Mouse (Mus musculus) midbrain, embryonic 13.5 days (tissue): ENCODE results near the gene Matn1. TPM values are rescaled to one million over a fixed set of nuclear protein-coding genes. Genes with fewer than 3 reads are reported as not detected.

ENCODE experiments used
- ATAC-seq: fragments of 200-750 bp; cut with Nextera tagmentation; 2 replicates; pipeline ENCODE4 v1.8.0; 2017; ENCODE audit warnings: mild to moderate bottlenecking, moderate TSS enrichment, moderate library complexity
- H3K27ac ChIP-seq: fragments of 300-500 bp; sonication (generic); 2 replicates; pipeline ENCODE4 v1.5.1; 2015; ENCODE audit warnings: inconsistent platforms, mild to moderate bottlenecking, moderate library complexity
- H3K27me3 ChIP-seq: fragments of 300-500 bp; sonication (generic); 2 replicates; pipeline ENCODE4 v1.6.1; 2015; ENCODE audit warnings: mild to moderate bottlenecking, inconsistent platforms
- H3K36me3 ChIP-seq: fragments of 300-500 bp; sonication (generic); 2 replicates; pipeline ENCODE4 v1.6.1; 2015; ENCODE audit warnings: mild to moderate bottlenecking, inconsistent platforms
- H3K4me1 ChIP-seq: fragments of 300-500 bp; sonication (generic); replicated peaks from 2 replicates; pipeline ENCODE4 v1.6.1; 2015; ENCODE audit warnings: inconsistent platforms
- H3K4me2 ChIP-seq: fragments of 300-500 bp; sonication (generic); replicated peaks from 2 replicates; pipeline ENCODE4 v1.6.1; 2015; ENCODE audit warnings: moderate library complexity, mild to moderate bottlenecking, inconsistent platforms
- H3K4me3 ChIP-seq: fragments of 300-500 bp; sonication (generic); replicated peaks from 2 replicates; pipeline ENCODE4 v1.5.1; 2015; ENCODE audit warnings: mild to moderate bottlenecking, inconsistent platforms
- H3K9ac ChIP-seq: fragments of 300-500 bp; sonication (generic); replicated peaks from 2 replicates; pipeline ENCODE4 v1.6.1; 2015; ENCODE audit warnings: mild to moderate bottlenecking, inconsistent platforms
- H3K9me3 ChIP-seq: fragments of 300-500 bp; sonication (generic); 2 replicates; pipeline ENCODE4 v1.6.1; 2016; ENCODE audit warnings: mild to moderate bottlenecking, inconsistent platforms
- WGBS: fragments of 180-500 bp; shearing (Covaris S2); methylation state at CpG from one replicate; pipeline ENCODE4 v1.1.7; 2015; 5-methylcytosine and 5-hydroxymethylcytosine counted together
- polyA plus RNA-seq: library from polyadenylated mRNA; unstranded; fragments of >200 nt; fragmentation: Nextera tagmentation; extraction: Ambion mirVana; gene quantifications from 2 replicates; pipeline ENCODE4 v1.2.1, GENCODE M21; 2015

Gene Matn1
- polyA plus RNA-seq = 0.13 TPM in 1 of 2 replicates, not detected in the other

- Histone ChIP-seq H3K9me3 (no peaks in the 10 kb centered on the region), H3K27ac (no peak within 1 kb of the TSS), H3K36me3 (no peaks in the 10 kb centered on the region), H3K4me1 (no peaks in the 10 kb centered on the region), H3K27me3 (peaks cover 7% of the 10 kb centered on the region; the same call in 1 of the 2 replicates), H3K9ac (no peak within 1 kb of the TSS), H3K4me2 (no peak within 1 kb of the TSS), H3K4me3 (no peak within 1 kb of the TSS)
- 50% methylated on average over 6 of the region's 6 CpGs for WGBS
- ATAC-seq = no peak
Measured at GRCm38 (mm10) chr4:130944112-130944511, at the start of gene Matn1. Matn1 (plus strand) TSS chr4:130944385.

- peaks cover 4% of the 10 kb centered on the region; the same call in 1 of the 2 replicates for H3K27me3 ChIP-seq
- H3K4me1 ChIP-seq = 0 out of 2 replicates have a peak, but pooled peaks cover 6% of the 10 kb centered on the region
- H3K4me2 ChIP-seq = no peak overlapping the region
- 91% methylated on average over 6 of the region's 6 CpGs for WGBS
- no peak for ATAC-seq
- H3K4me3 ChIP-seq = no peak overlapping the region
- H3K27ac ChIP-seq = no peak overlapping the region
- no peaks in the 10 kb centered on the region for H3K9me3 ChIP-seq
- H3K36me3 ChIP-seq = no peaks in the 10 kb centered on the region
- no peak overlapping the region for H3K9ac ChIP-seq
Measured at GRCm38 (mm10) chr4:130895701-130896100, 48.5 kb upstream of the Matn1 start.

DNA sequence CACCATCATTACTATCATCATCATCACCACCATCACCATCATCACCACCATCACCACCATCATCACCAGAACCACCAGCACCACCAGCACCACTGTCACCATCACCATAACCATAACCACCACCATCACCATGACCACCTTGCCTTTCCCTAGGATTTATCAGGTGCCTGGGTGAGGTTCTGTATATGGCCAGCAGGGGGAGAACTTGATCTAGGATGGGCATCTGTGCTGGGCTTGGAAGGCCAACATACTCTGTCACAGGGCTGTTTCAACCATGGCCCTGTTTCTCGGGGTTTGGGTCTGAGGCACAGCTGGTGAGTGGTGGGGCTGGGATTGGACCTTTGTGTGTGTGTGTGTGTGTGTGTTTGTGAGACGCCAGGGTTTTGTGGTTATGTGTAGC is 47.8 kb upstream of the Matn1 start:
- Histone ChIP-seq H3K4me1 (0 out of 2 replicates have a peak, but pooled peaks cover 6% of the 10 kb centered on the region), H3K27ac (no peak overlapping the region), H3K27me3 (peaks cover 4% of the 10 kb centered on the region; the same call in 1 of the 2 replicates), H3K9me3 (no peaks in the 10 kb centered on the region), H3K9ac (no peak overlapping the region), H3K4me3 (no peak overlapping the region), H3K36me3 (no peaks in the 10 kb centered on the region), H3K4me2 (no peak overlapping the region)
- 87% methylated on average over 2 of the region's 2 CpGs for WGBS
- no peak for ATAC-seq

GRCm38 (mm10) chr4:130899383-130899781 is 44.8 kb upstream of the Matn1 start:
- no peaks in the 10 kb centered on the region for H3K9me3 ChIP-seq
- no peaks in the 10 kb centered on the region for H3K27me3 ChIP-seq
- H3K4me3 ChIP-seq = no peak overlapping the region
- H3K27ac ChIP-seq = no peak overlapping the region
- no peak overlapping the region for H3K9ac ChIP-seq
- no peaks in the 10 kb centered on the region for H3K36me3 ChIP-seq
- ATAC-seq = no peak
- H3K4me1 ChIP-seq = peaks cover 12% of the 10 kb centered on the region
- no peak overlapping the region for H3K4me2 ChIP-seq
- 58% methylated on average over 3 of the region's 3 CpGs for WGBS

DNA sequence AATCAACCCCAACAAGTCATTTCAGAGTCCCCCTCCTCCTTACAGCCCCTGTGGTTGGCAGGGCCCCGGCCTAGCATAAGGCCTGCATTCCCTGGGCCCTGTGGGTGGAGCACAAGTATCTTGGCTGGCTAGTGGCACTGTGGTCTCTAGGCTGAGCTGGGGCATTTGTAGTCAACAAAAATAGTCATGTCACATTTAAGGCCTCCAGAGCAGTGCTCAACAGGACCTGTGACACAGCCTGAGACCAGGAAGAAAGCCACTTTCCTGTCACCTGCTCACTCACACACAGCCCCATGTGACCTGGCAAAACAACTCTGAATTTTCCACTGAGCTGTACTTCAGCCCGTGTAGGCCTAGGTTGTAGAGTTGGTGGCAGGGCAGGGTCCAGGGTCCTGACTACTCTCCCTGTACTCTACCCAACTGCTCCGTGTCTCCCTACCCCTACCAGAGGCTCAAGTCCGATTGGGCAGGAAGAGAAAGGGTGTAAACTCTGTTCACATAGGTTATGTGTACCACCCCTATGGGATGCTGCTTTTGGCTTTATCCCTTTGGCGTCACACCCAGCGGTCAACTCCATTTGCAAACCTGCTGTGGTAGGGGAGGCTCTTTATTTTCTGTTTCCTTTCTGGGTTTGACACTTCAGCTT is 44.3 kb upstream of the Matn1 start:
- Histone ChIP-seq H3K4me2 (no peak overlapping the region), H3K9me3 (no peaks in the 10 kb centered on the region), H3K9ac (no peak overlapping the region), H3K36me3 (no peaks in the 10 kb centered on the region), H3K27me3 (no peaks in the 10 kb centered on the region), H3K4me3 (no peak overlapping the region), H3K27ac (no peak overlapping the region), H3K4me1 (peaks cover 17% of the 10 kb centered on the region)
- 83% methylated on average over 6 of the region's 6 CpGs for WGBS
- no peak for ATAC-seq

- H3K9ac ChIP-seq = no peak overlapping the region
- WGBS = 86% methylated on average over 7 of the region's 7 CpGs
- H3K27ac ChIP-seq = no peak overlapping the region
- H3K4me1 ChIP-seq = peaks cover 24% of the 10 kb centered on the region
- H3K36me3 ChIP-seq = no peaks in the 10 kb centered on the region
- ATAC-seq = no peak
- H3K4me3 ChIP-seq = no peak overlapping the region
- no peaks in the 10 kb centered on the region for H3K9me3 ChIP-seq
- H3K4me2 ChIP-seq = no peak overlapping the region
- no peaks in the 10 kb centered on the region for H3K27me3 ChIP-seq
Measured at GRCm38 (mm10) chr4:130900746-130901145, 43.4 kb upstream of the Matn1 start.

GRCm38 (mm10) chr4:130902289-130902781 is 41.9 kb upstream of the Matn1 start:
- Histone ChIP-seq H3K36me3 (no peaks in the 10 kb centered on the region), H3K9ac (no peak overlapping the region), H3K4me1 (peaks cover 30% of the 10 kb centered on the region), H3K27me3 (no peaks in the 10 kb centered on the region), H3K9me3 (no peaks in the 10 kb centered on the region), H3K4me2 (no peak overlapping the region), H3K4me3 (no peak overlapping the region), H3K27ac (no peak overlapping the region)
- WGBS = 69% methylated on average over 8 of the region's 8 CpGs
- no peak for ATAC-seq

GRCm38 (mm10) chr4:130905025-130905424 is 39.2 kb upstream of the Matn1 start:
- no peak for ATAC-seq
- peaks cover 35% of the 10 kb centered on the region for H3K4me1 ChIP-seq
- no peaks in the 10 kb centered on the region for H3K36me3 ChIP-seq
- 74% methylated on average over 7 of the region's 7 CpGs for WGBS
- no peak overlapping the region for H3K27ac ChIP-seq
- H3K4me2 ChIP-seq = no peak overlapping the region
- H3K9me3 ChIP-seq = no peaks in the 10 kb centered on the region
- H3K9ac ChIP-seq = no peak overlapping the region
- H3K4me3 ChIP-seq = no peak overlapping the region
- no peaks in the 10 kb centered on the region for H3K27me3 ChIP-seq

DNA sequence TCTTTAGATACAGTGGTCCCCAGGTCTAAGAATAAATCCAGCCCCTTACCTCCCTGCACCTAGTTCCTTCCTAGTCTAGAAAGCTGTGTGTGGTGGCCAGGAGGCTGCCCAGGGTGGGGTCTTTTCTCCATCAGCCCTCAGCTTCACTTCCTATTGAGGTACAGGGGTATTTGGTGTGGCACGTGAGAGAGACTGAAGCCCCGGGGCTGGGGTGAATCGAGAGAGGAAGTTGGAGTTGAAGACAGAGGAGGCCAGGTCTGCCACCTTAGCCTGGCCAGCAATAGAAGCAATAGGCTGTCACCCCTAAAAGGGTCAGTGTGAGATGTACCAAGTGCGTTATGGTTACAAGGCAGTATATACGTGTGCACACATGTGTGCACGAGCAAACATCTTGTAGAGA is 38.3 kb upstream of the Matn1 start:
- 85% methylated on average over 6 of the region's 6 CpGs for WGBS
- no peak overlapping the region for H3K4me2 ChIP-seq
- no peaks in the 10 kb centered on the region for H3K9me3 ChIP-seq
- H3K4me1 ChIP-seq = peaks cover 35% of the 10 kb centered on the region
- ATAC-seq = no peak
- H3K4me3 ChIP-seq = no peak overlapping the region
- no peak overlapping the region for H3K27ac ChIP-seq
- H3K36me3 ChIP-seq = no peaks in the 10 kb centered on the region
- H3K27me3 ChIP-seq = no peaks in the 10 kb centered on the region
- no peak overlapping the region for H3K9ac ChIP-seq

DNA sequence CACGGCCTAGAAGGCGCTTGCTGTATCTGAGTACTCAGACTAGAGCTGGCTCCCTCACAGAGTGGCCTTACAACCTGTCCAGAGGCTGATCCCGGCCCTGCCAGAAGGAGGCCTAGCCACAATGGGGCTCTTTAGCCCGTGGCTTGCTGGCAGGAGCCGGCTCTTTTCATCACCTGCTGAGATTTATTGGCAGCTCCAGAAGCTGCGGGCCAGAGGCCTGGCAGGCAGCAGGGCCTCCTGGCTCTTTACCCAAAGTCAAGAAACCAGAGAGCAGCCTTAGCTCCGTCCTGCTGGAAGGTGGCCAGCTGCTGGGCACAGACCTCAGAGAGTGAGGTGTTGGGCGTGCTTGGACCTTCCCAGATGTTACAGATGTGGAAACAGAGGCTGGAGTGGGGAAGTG is 37.9 kb upstream of the Matn1 start:
- no peak for ATAC-seq
- Histone ChIP-seq H3K9ac (no peak overlapping the region), H3K4me2 (no peak overlapping the region), H3K4me1 (peaks cover 35% of the 10 kb centered on the region), H3K9me3 (no peaks in the 10 kb centered on the region), H3K4me3 (no peak overlapping the region), H3K27me3 (no peaks in the 10 kb centered on the region), H3K27ac (no peak overlapping the region), H3K36me3 (no peaks in the 10 kb centered on the region)
- WGBS = 36% methylated on average over 8 of the region's 8 CpGs

GRCm38 (mm10) chr4:130907200-130908069 is 36.8 kb upstream of the Matn1 start:
- H3K36me3 ChIP-seq = no peaks in the 10 kb centered on the region
- no peaks in the 10 kb centered on the region for H3K27me3 ChIP-seq
- no peaks in the 10 kb centered on the region for H3K9me3 ChIP-seq
- H3K4me2 ChIP-seq = no peak overlapping the region
- no peak overlapping the region for H3K4me3 ChIP-seq
- H3K9ac ChIP-seq = no peak overlapping the region
- WGBS = 82% methylated on average over 19 of the region's 19 CpGs
- H3K4me1 ChIP-seq = peaks cover 32% of the 10 kb centered on the region
- no peak overlapping the region for H3K27ac ChIP-seq
- no peak for ATAC-seq

GRCm38 (mm10) chr4:130908133-130908532 is 36.1 kb upstream of the Matn1 start:
- no peak overlapping the region for H3K4me3 ChIP-seq
- WGBS = 94% methylated on average over 10 of the region's 10 CpGs
- ATAC-seq = no peak

More at GRCm38 (mm10) chr4:130908133-130908532, 36.1 kb upstream of the Matn1 start:
- H3K9me3 ChIP-seq = no peaks in the 10 kb centered on the region
- H3K36me3 ChIP-seq = no peaks in the 10 kb centered on the region
- H3K4me1 ChIP-seq = peaks cover 32% of the 10 kb centered on the region
- H3K27ac ChIP-seq = no peak overlapping the region
- no peak overlapping the region for H3K9ac ChIP-seq
- no peaks in the 10 kb centered on the region for H3K27me3 ChIP-seq
- H3K4me2 ChIP-seq = no peak overlapping the region
